Mouse (Mus musculus): ENCODE results near the gene Rusc1. TPM values are rescaled to one million over a fixed set of nuclear protein-coding genes. Genes with fewer than 3 reads are reported as not detected.
"Not testable (repeated sequence)": the region's sequence is repeated elsewhere in the genome, so short reads cannot be mapped to it uniquely, and the experiment has no call there.

The Rusc1 gene
- polyA plus RNA-seq, 1 experiment from 2014 or later, result 111 TPM

- peaks cover 25% of the 10 kb centered on the region for H3K36me3 ChIP-seq (replicated peaks)
- H3K27ac ChIP-seq, result peak overlapping the region; percentile 86
- H3K4me1 ChIP-seq, result peaks cover 38% of the 10 kb centered on the region
- H3K9ac ChIP-seq, result peak overlapping the region; percentile 75
- under 1% methylated on average over 70 of the region's 74 CpGs for WGBS
- 0 out of 2 replicates have a peak, but pooled peaks cover 2% of the 10 kb centered on the region for H3K27me3 ChIP-seq (replicated peaks)
- peak overlapping the region; percentile 92 for H3K4me2 ChIP-seq
- H3K9me3 ChIP-seq, result no peaks in the 10 kb centered on the region
- ATAC-seq (replicated peaks), result peak; percentile 28
- peak overlapping the region; percentile 56 for H3K4me3 ChIP-seq
Measured at GRCm38 (mm10) chr3:89090694-89091655, 2.1 kb downstream of the Rusc1 start.

GRCm38 (mm10) chr3:89089882-89090591, 3.1 kb downstream of the Rusc1 start:
- Histone ChIP-seq H3K4me1 (peaks cover 38% of the 10 kb centered on the region), H3K4me3 (peak overlapping the region; percentile 56), H3K9ac (peak overlapping the region; percentile 75), H3K4me2 (peak overlapping the region; percentile 92), H3K36me3 (replicated peaks) (peaks cover 28% of the 10 kb centered on the region), H3K27ac (peak overlapping the region; percentile 86), H3K27me3 (replicated peaks) (0 out of 2 replicates have a peak, but pooled peaks cover 2% of the 10 kb centered on the region), H3K9me3 (no peaks in the 10 kb centered on the region)
- under 1% methylated on average over 40 of the region's 40 CpGs for WGBS
- peak; percentile 69 for ATAC-seq (replicated peaks)

- peaks cover 34% of the 10 kb centered on the region for H3K36me3 ChIP-seq (replicated peaks)
- H3K4me3 ChIP-seq, result peak overlapping the region; percentile 56; the same call in 1 of the 2 replicates
- H3K27ac ChIP-seq, result no peak overlapping the region
- 0 out of 2 replicates have a peak, but pooled peaks cover 2% of the 10 kb centered on the region for H3K27me3 ChIP-seq (replicated peaks)
- no peak overlapping the region for H3K9ac ChIP-seq
- peaks cover 38% of the 10 kb centered on the region for H3K4me1 ChIP-seq
- WGBS, result 71% methylated on average over 14 of the region's 14 CpGs
- no peaks in the 10 kb centered on the region for H3K9me3 ChIP-seq
- no peak for ATAC-seq (replicated peaks)
- peak overlapping the region; percentile 92 for H3K4me2 ChIP-seq
Measured at GRCm38 (mm10) chr3:89088974-89089373, 4.1 kb downstream of the Rusc1 start.

- 0 out of 2 replicates have a peak, but pooled peaks cover 2% of the 10 kb centered on the region for H3K27me3 ChIP-seq (replicated peaks)
- no peak overlapping the region for H3K9ac ChIP-seq
- peaks cover 37% of the 10 kb centered on the region for H3K36me3 ChIP-seq (replicated peaks)
- H3K4me2 ChIP-seq, result 0 out of 2 replicates have a peak overlapping the region, but pooled peaks have one; percentile 16
- 32% methylated on average over 21 of the region's 21 CpGs for whole genome bisulfite sequencing
- H3K9me3 ChIP-seq, result no peaks in the 10 kb centered on the region
- no peak overlapping the region for H3K4me3 ChIP-seq
- H3K27ac ChIP-seq, result no peak overlapping the region
- no peak for ATAC-seq (replicated peaks)
- H3K4me1 ChIP-seq, result peaks cover 33% of the 10 kb centered on the region
Measured at GRCm38 (mm10) chr3:89087338-89088110, 5.6 kb downstream of the Rusc1 start.

- no peak for ATAC-seq (replicated peaks)
- peaks cover 41% of the 10 kb centered on the region for H3K36me3 ChIP-seq (replicated peaks)
- peaks cover 17% of the 10 kb centered on the region for H3K4me1 ChIP-seq
- no peak overlapping the region for H3K4me3 ChIP-seq
- H3K27ac ChIP-seq, result no peak overlapping the region
- H3K27me3 ChIP-seq (replicated peaks), result 0 out of 2 replicates have a peak, but pooled peaks cover 2% of the 10 kb centered on the region
- no peak overlapping the region for H3K9ac ChIP-seq
- H3K9me3 ChIP-seq, result no peaks in the 10 kb centered on the region
- 84% methylated on average over 12 of the region's 12 CpGs for WGBS
- H3K4me2 ChIP-seq, result no peak overlapping the region
Measured at GRCm38 (mm10) chr3:89084654-89085190, 8.4 kb downstream of the Rusc1 start.

- H3K9me3 ChIP-seq, result no peaks in the 10 kb centered on the region
- peaks cover 47% of the 10 kb centered on the region for H3K36me3 ChIP-seq (replicated peaks)
- H3K27me3 ChIP-seq (replicated peaks), result 0 out of 2 replicates have a peak, but pooled peaks cover 2% of the 10 kb centered on the region
- H3K9ac ChIP-seq, result no peak overlapping the region
- H3K4me1 ChIP-seq, result peaks cover 11% of the 10 kb centered on the region
- H3K4me3 ChIP-seq, result no peak overlapping the region
- no peak overlapping the region for H3K27ac ChIP-seq
- WGBS, result 89% methylated on average over 2 of the region's 2 CpGs
- ATAC-seq (replicated peaks), result no peak
- no peak overlapping the region for H3K4me2 ChIP-seq
Measured at GRCm38 (mm10) chr3:89084133-89084532, 9.0 kb downstream of the Rusc1 start.

- peaks cover 38% of the 10 kb centered on the region for H3K36me3 ChIP-seq (replicated peaks)
- H3K4me2 ChIP-seq, result not testable (repeated sequence)
Measured at GRCm38 (mm10) chr3:89082287-89082686, 10.8 kb downstream of the Rusc1 start.

GRCm38 (mm10) chr3:89077383-89077782, 15.7 kb downstream of the Rusc1 start:
- Histone ChIP-seq H3K27ac (no peak overlapping the region), H3K36me3 (replicated peaks) (peaks cover 58% of the 10 kb centered on the region)

More at GRCm38 (mm10) chr3:89082287-89082686, 10.8 kb downstream of the Rusc1 start:
- not testable (repeated sequence) for H3K9ac ChIP-seq; ATAC-seq (replicated peaks); H3K4me1 ChIP-seq; H3K27ac ChIP-seq; H3K27me3 ChIP-seq (replicated peaks); H3K4me3 ChIP-seq; H3K9me3 ChIP-seq

GRCm38 (mm10) chr3:89067265-89067664, 25.8 kb downstream of the Rusc1 start:
- Histone ChIP-seq H3K36me3 (replicated peaks) (peaks cover 66% of the 10 kb centered on the region), H3K4me2 (no peak overlapping the region), H3K4me3 (no peak overlapping the region), H3K27ac (no peak overlapping the region), H3K27me3 (replicated peaks) (no peaks in the 10 kb centered on the region), H3K9me3 (no peaks in the 10 kb centered on the region), H3K9ac (no peak overlapping the region), H3K4me1 (no peaks in the 10 kb centered on the region)
- no peak for ATAC-seq (replicated peaks)

More at GRCm38 (mm10) chr3:89077383-89077782, 15.7 kb downstream of the Rusc1 start:
- Histone ChIP-seq H3K27me3 (replicated peaks) (no peaks in the 10 kb centered on the region), H3K4me1 (no peaks in the 10 kb centered on the region), H3K4me2 (no peak overlapping the region), H3K9ac (no peak overlapping the region), H3K9me3 (no peaks in the 10 kb centered on the region), H3K4me3 (no peak overlapping the region)
- no peak for ATAC-seq (replicated peaks)
- 93% methylated on average over 9 of the region's 9 CpGs for WGBS

GRCm38 (mm10) chr3:89061696-89062095, 31.4 kb downstream of the Rusc1 start:
- H3K36me3 ChIP-seq (replicated peaks), result peaks cover 51% of the 10 kb centered on the region
- WGBS, result 59% methylated on average over 3 of the region's 3 CpGs
- ATAC-seq (replicated peaks), result no peak

GRCm38 (mm10) chr3:89058783-89059182, 34.3 kb downstream of the Rusc1 start:
- Histone ChIP-seq H3K9me3 (no peaks in the 10 kb centered on the region), H3K4me3 (no peak overlapping the region), H3K27me3 (replicated peaks) (no peaks in the 10 kb centered on the region), H3K36me3 (replicated peaks) (peaks cover 55% of the 10 kb centered on the region), H3K9ac (no peak overlapping the region), H3K27ac (no peak overlapping the region), H3K4me1 (no peaks in the 10 kb centered on the region), H3K4me2 (no peak overlapping the region)
- no peak for ATAC-seq (replicated peaks)
- 82% methylated on average over 3 of the region's 3 CpGs for WGBS

More at GRCm38 (mm10) chr3:89061696-89062095, 31.4 kb downstream of the Rusc1 start:
- Histone ChIP-seq H3K9ac (no peak overlapping the region), H3K4me2 (no peak overlapping the region), H3K4me1 (no peaks in the 10 kb centered on the region), H3K27me3 (replicated peaks) (no peaks in the 10 kb centered on the region), H3K4me3 (no peak overlapping the region), H3K27ac (no peak overlapping the region), H3K9me3 (no peaks in the 10 kb centered on the region)
